Mouse (Mus musculus): Measurements from ENCODE around the gene Cdhr2. TPM values are rescaled to one million over a fixed set of nuclear protein-coding genes. Genes with fewer than 3 reads are reported as not detected.

The Cdhr2 gene
- polyA plus RNA-seq, 1 experiment from 2014 or later: not detected

DNA sequence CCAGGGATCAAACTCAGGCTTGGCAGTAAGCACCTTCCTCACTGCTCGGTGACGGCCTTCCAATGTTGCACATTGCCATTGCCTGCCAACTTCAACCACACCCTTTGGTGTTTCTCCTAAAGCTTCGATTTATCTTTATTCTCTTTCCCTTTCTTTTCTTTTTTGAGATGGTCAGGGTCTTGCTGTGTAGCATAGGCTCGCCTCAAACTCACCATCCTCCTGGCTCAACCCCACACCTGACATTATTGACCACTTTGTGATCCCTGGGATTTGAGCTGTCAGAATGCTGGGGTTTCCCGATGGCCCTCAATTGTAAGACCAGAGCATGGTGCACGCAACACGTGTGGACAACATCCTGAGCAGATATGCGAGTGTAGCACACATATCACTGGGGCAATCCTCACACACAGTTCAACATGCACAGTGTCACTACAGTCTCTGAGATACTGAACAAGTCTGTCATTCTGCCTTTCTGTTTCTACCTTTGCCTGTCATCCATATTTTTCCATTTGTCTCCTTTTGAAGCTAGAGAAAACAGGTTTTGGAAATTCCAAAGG is 55.0 kb downstream of the Cdhr2 start:
- Histone ChIP-seq H3K9me3 (replicated peaks; ENCODE audit: control insufficient read depth, low read length) (no peaks in the 10 kb centered on the region), H3K4me3 (ENCODE audit: low read depth, low read length) (no peak overlapping the region), H3K4me1 (ENCODE audit: control insufficient read depth, insufficient read depth, low read length) (0 out of 2 replicates have a peak, but pooled peaks cover 2% of the 10 kb centered on the region), H3K4me2 (ENCODE audit: low read depth, low read length) (no peak overlapping the region), H3K36me3 (replicated peaks; ENCODE audit: control insufficient read depth, insufficient read depth, low read depth, low read length) (no peaks in the 10 kb centered on the region), H3K27ac (replicated peaks; ENCODE audit: low read depth, low read length) (no peak overlapping the region), H3K9ac (replicated peaks; ENCODE audit: low read length) (no peak overlapping the region), H3K27me3 (ENCODE audit: control insufficient read depth, insufficient read depth, low read length) (no peaks in the 10 kb centered on the region)
- DNase-seq (ENCODE audit: low spot score): no peak
- WGBS: 85% methylated on average over 8 of the region's 8 CpGs
- ATAC-seq (replicated peaks; ENCODE audit: insufficient number of reproducible peaks, low FRiP score, low TSS enrichment, low read depth): no peak

- Histone ChIP-seq H3K9ac (replicated peaks; ENCODE audit: low read length) (no peak overlapping the region), H3K4me2 (ENCODE audit: low read depth, low read length) (peak overlapping the region; percentile 76), H3K27me3 (ENCODE audit: control insufficient read depth, insufficient read depth, low read length) (peaks cover 2% of the 10 kb centered on the region; the same call in 1 of the 2 replicates), H3K27ac (replicated peaks; ENCODE audit: low read depth, low read length) (no peak overlapping the region), H3K4me3 (ENCODE audit: low read depth, low read length) (no peak overlapping the region), H3K36me3 (replicated peaks; ENCODE audit: control insufficient read depth, insufficient read depth, low read depth, low read length) (no peaks in the 10 kb centered on the region), H3K4me1 (ENCODE audit: control insufficient read depth, insufficient read depth, low read length) (0 out of 2 replicates have a peak, but pooled peaks cover 2% of the 10 kb centered on the region), H3K9me3 (replicated peaks; ENCODE audit: control insufficient read depth, low read length) (no peaks in the 10 kb centered on the region)
- DNase-seq (ENCODE audit: low spot score): no peak
- 43% methylated on average over 10 of the region's 10 CpGs for WGBS
- ATAC-seq (replicated peaks; ENCODE audit: insufficient number of reproducible peaks, low FRiP score, low TSS enrichment, low read depth): no peak
These were observed 56.0 kb downstream of the Cdhr2 start for GRCm38 (mm10) chr13:54757093-54757830.

DNA sequence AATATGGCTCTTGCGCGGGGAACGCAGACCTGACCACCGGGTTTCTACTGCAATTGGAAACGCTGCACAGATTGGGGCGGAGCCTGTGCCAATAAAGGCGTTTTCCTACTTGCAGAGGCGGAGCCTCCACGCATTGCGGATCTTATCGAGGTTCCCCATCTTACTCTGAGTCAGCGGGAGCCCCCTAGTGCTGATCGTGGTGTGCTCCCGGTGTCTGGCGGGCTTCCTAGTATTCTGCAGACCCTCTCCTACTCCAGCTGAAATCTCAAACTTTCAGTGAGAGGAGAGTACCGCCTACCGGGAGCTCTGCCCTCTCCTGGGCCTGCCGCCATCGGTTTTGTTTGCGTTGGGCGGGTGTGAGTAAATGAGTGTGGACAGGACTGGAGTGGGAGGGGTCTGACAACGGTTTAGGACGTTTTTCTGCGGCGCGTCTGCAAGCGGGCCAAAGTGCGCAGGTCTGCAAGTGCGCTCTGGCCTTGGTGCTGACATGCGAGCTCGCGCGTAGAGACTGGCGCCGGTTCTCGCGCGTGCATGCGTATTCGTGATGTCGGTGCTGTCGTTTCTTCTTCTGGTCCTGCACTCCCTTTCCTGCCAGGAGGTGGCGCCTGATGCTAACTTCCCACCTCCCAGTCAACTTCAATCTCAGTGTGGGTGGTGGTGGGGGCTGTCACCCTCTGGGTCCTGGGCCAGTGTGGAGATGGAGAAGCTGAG is 56.9 kb downstream of the Cdhr2 start:
- H3K27ac ChIP-seq (replicated peaks; ENCODE audit: low read depth, low read length): no peak overlapping the region
- WGBS: under 1% methylated on average over 43 of the region's 43 CpGs
- peaks cover 3% of the 10 kb centered on the region; the same call in 1 of the 2 replicates for H3K27me3 ChIP-seq (ENCODE audit: control insufficient read depth, insufficient read depth, low read length)
- 0 out of 2 replicates have a peak, but pooled peaks cover 2% of the 10 kb centered on the region for H3K4me1 ChIP-seq (ENCODE audit: control insufficient read depth, insufficient read depth, low read length)
- no peaks in the 10 kb centered on the region for H3K9me3 ChIP-seq (replicated peaks; ENCODE audit: control insufficient read depth, low read length)
- H3K36me3 ChIP-seq (replicated peaks; ENCODE audit: control insufficient read depth, insufficient read depth, low read depth, low read length): no peaks in the 10 kb centered on the region
- ATAC-seq (replicated peaks; ENCODE audit: insufficient number of reproducible peaks, low FRiP score, low TSS enrichment, low read depth) (peak; percentile 75), DNase-seq (ENCODE audit: low spot score) (peak; percentile 95)
- peak overlapping the region; percentile 13; the same call in 1 of the 2 replicates for H3K9ac ChIP-seq (replicated peaks; ENCODE audit: low read length)
- H3K4me2 ChIP-seq (ENCODE audit: low read depth, low read length): peak overlapping the region; percentile 76
- H3K4me3 ChIP-seq (ENCODE audit: low read depth, low read length): peak overlapping the region; percentile 30

GRCm38 (mm10) chr13:54758756-54759470 is 57.7 kb downstream of the Cdhr2 start:
- peaks cover 10% of the 10 kb centered on the region for H3K27me3 ChIP-seq (ENCODE audit: control insufficient read depth, insufficient read depth, low read length)
- ATAC-seq (replicated peaks; ENCODE audit: insufficient number of reproducible peaks, low FRiP score, low TSS enrichment, low read depth) (no peak; the same call in 1 of the 2 replicates), DNase-seq (ENCODE audit: low spot score) (no peak)
- H3K9me3 ChIP-seq (replicated peaks; ENCODE audit: control insufficient read depth, low read length): no peaks in the 10 kb centered on the region
- H3K27ac ChIP-seq (replicated peaks; ENCODE audit: low read depth, low read length): no peak overlapping the region
- H3K36me3 ChIP-seq (replicated peaks; ENCODE audit: control insufficient read depth, insufficient read depth, low read depth, low read length): no peaks in the 10 kb centered on the region
- under 1% methylated on average over 29 of the region's 29 CpGs for WGBS
- H3K4me2 ChIP-seq (ENCODE audit: low read depth, low read length): peak overlapping the region; percentile 76
- H3K9ac ChIP-seq (replicated peaks; ENCODE audit: low read length): no peak overlapping the region
- H3K4me3 ChIP-seq (ENCODE audit: low read depth, low read length): peak overlapping the region; percentile 30
- 0 out of 2 replicates have a peak, but pooled peaks cover 2% of the 10 kb centered on the region for H3K4me1 ChIP-seq (ENCODE audit: control insufficient read depth, insufficient read depth, low read length)

DNA sequence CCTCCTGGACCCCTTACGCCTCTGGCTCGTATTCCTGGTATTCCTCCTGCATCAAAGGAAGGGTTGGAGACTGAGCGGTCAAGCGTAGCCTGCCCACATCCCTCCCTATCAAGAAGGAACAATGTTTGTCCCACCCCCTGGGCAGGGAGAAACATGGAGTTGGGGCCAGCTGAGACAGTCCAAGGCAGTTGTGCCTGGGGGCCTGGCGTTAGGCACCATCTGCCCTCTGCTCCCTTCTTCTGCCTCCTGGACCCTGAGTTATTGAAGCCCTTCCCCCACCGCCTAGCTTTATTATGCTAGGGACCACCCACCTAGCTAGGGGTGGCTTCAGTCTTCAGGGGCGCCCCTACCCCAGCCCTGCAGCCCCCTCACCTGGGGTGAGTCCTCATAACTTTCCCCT is 58.2 kb downstream of the Cdhr2 start:
- no peak overlapping the region for H3K9ac ChIP-seq (replicated peaks; ENCODE audit: low read length)

GRCm38 (mm10) chr13:54760164-54760795 is 59.0 kb downstream of the Cdhr2 start:
- Histone ChIP-seq H3K4me3 (ENCODE audit: low read depth, low read length) (no peak overlapping the region), H3K27ac (replicated peaks; ENCODE audit: low read depth, low read length) (no peak overlapping the region), H3K36me3 (replicated peaks; ENCODE audit: control insufficient read depth, insufficient read depth, low read depth, low read length) (no peaks in the 10 kb centered on the region), H3K4me1 (ENCODE audit: control insufficient read depth, insufficient read depth, low read length) (0 out of 2 replicates have a peak, but pooled peaks cover 2% of the 10 kb centered on the region), H3K27me3 (ENCODE audit: control insufficient read depth, insufficient read depth, low read length) (peaks cover 24% of the 10 kb centered on the region), H3K9ac (replicated peaks; ENCODE audit: low read length) (no peak overlapping the region), H3K4me2 (ENCODE audit: low read depth, low read length) (no peak overlapping the region), H3K9me3 (replicated peaks; ENCODE audit: control insufficient read depth, low read length) (no peaks in the 10 kb centered on the region)
- ATAC-seq (replicated peaks; ENCODE audit: insufficient number of reproducible peaks, low FRiP score, low TSS enrichment, low read depth) (no peak), DNase-seq (ENCODE audit: low spot score) (peak; percentile 37)
- 43% methylated on average over 8 of the region's 8 CpGs for WGBS

More for the DNA sequence above, 58.2 kb downstream of the Cdhr2 start:
- no peak for ATAC-seq (replicated peaks; ENCODE audit: insufficient number of reproducible peaks, low FRiP score, low TSS enrichment, low read depth)
- Histone ChIP-seq H3K4me1 (ENCODE audit: control insufficient read depth, insufficient read depth, low read length) (0 out of 2 replicates have a peak, but pooled peaks cover 2% of the 10 kb centered on the region), H3K27ac (replicated peaks; ENCODE audit: low read depth, low read length) (no peak overlapping the region), H3K36me3 (replicated peaks; ENCODE audit: control insufficient read depth, insufficient read depth, low read depth, low read length) (no peaks in the 10 kb centered on the region), H3K9me3 (replicated peaks; ENCODE audit: control insufficient read depth, low read length) (no peaks in the 10 kb centered on the region), H3K4me3 (ENCODE audit: low read depth, low read length) (no peak overlapping the region), H3K4me2 (ENCODE audit: low read depth, low read length) (no peak overlapping the region; the same call in 1 of the 2 replicates), H3K27me3 (ENCODE audit: control insufficient read depth, insufficient read depth, low read length) (peaks cover 16% of the 10 kb centered on the region)
- no peak for DNase-seq (ENCODE audit: low spot score)
- WGBS: 11% methylated on average over 7 of the region's 7 CpGs

GRCm38 (mm10) chr13:54760906-54761305 is 59.6 kb downstream of the Cdhr2 start:
- 74% methylated on average over 7 of the region's 7 CpGs for WGBS
- H3K27ac ChIP-seq (replicated peaks; ENCODE audit: low read depth, low read length): no peak overlapping the region
- DNase-seq (ENCODE audit: low spot score) (no peak), ATAC-seq (replicated peaks; ENCODE audit: insufficient number of reproducible peaks, low FRiP score, low TSS enrichment, low read depth) (no peak)
- H3K36me3 ChIP-seq (replicated peaks; ENCODE audit: control insufficient read depth, insufficient read depth, low read depth, low read length): no peaks in the 10 kb centered on the region
- H3K9me3 ChIP-seq (replicated peaks; ENCODE audit: control insufficient read depth, low read length): no peaks in the 10 kb centered on the region
- no peak overlapping the region for H3K4me3 ChIP-seq (ENCODE audit: low read depth, low read length)
- no peak overlapping the region for H3K9ac ChIP-seq (replicated peaks; ENCODE audit: low read length)
- H3K27me3 ChIP-seq (ENCODE audit: control insufficient read depth, insufficient read depth, low read length): peaks cover 30% of the 10 kb centered on the region
- H3K4me1 ChIP-seq (ENCODE audit: control insufficient read depth, insufficient read depth, low read length): 0 out of 2 replicates have a peak, but pooled peaks cover 2% of the 10 kb centered on the region
- no peak overlapping the region for H3K4me2 ChIP-seq (ENCODE audit: low read depth, low read length)
